Mouse (Mus musculus): ENCODE measurements around the gene Gjd3. TPM values are rescaled to one million over a fixed set of nuclear protein-coding genes. Genes with fewer than 3 reads are reported as not detected.

Gjd3 gene
- polyA plus RNA-seq, 1 experiment = 3.4 TPM

GRCm38 (mm10) chr11:98956340-98956739, 26.5 kb downstream of the Gjd3 start:
- no peak overlapping the region for H3K27ac ChIP-seq (ENCODE audit: insufficient read depth, low read length)
- TF ChIP-seq CTCF (IDR thresholded peaks at IDR 0.05; ENCODE audit: extremely low read depth, insufficient read depth, low read length) (no peak), POLR2A (IDR thresholded peaks at IDR 0.05; ENCODE audit: extremely low read depth, insufficient read depth, low read length) (no peak)
- no peak overlapping the region for H3K4me3 ChIP-seq (ENCODE audit: insufficient read depth, low read length)
- peaks cover 5% of the 10 kb centered on the region for H3K4me1 ChIP-seq (ENCODE audit: control insufficient read depth, insufficient read depth, low read length)

GRCm38 (mm10) chr11:98955707-98956235, 27.0 kb downstream of the Gjd3 start:
- H3K4me1 ChIP-seq (ENCODE audit: control insufficient read depth, insufficient read depth, low read length) = peaks cover 5% of the 10 kb centered on the region
- no peak for TF ChIP-seq POLR2A (IDR thresholded peaks at IDR 0.05; ENCODE audit: extremely low read depth, insufficient read depth, low read length)
- no peak for TF ChIP-seq CTCF (IDR thresholded peaks at IDR 0.05; ENCODE audit: extremely low read depth, insufficient read depth, low read length)
- no peak overlapping the region for H3K27ac ChIP-seq (ENCODE audit: insufficient read depth, low read length)
- no peak overlapping the region for H3K4me3 ChIP-seq (ENCODE audit: insufficient read depth, low read length)

GRCm38 (mm10) chr11:98954801-98955706, 27.8 kb downstream of the Gjd3 start:
- TF ChIP-seq CTCF (IDR thresholded peaks at IDR 0.05; ENCODE audit: extremely low read depth, insufficient read depth, low read length) = no peak
- no peak for TF ChIP-seq POLR2A (IDR thresholded peaks at IDR 0.05; ENCODE audit: extremely low read depth, insufficient read depth, low read length)
- no peak overlapping the region for H3K4me3 ChIP-seq (ENCODE audit: insufficient read depth, low read length)
- H3K4me1 ChIP-seq (ENCODE audit: control insufficient read depth, insufficient read depth, low read length) = peaks cover 5% of the 10 kb centered on the region
- H3K27ac ChIP-seq (ENCODE audit: insufficient read depth, low read length) = no peak overlapping the region

GRCm38 (mm10) chr11:98954373-98954772, 28.4 kb downstream of the Gjd3 start:
- no peak for TF ChIP-seq POLR2A (IDR thresholded peaks at IDR 0.05; ENCODE audit: extremely low read depth, insufficient read depth, low read length)
- no peak; the same call in 1 of the 2 replicates for TF ChIP-seq CTCF (IDR thresholded peaks at IDR 0.05; ENCODE audit: extremely low read depth, insufficient read depth, low read length)
- no peak overlapping the region for H3K27ac ChIP-seq (ENCODE audit: insufficient read depth, low read length)
- no peak overlapping the region for H3K4me3 ChIP-seq (ENCODE audit: insufficient read depth, low read length)
- peaks cover 5% of the 10 kb centered on the region for H3K4me1 ChIP-seq (ENCODE audit: control insufficient read depth, insufficient read depth, low read length)

- no peak overlapping the region for H3K27ac ChIP-seq (ENCODE audit: insufficient read depth, low read length)
- TF ChIP-seq POLR2A (IDR thresholded peaks at IDR 0.05; ENCODE audit: extremely low read depth, insufficient read depth, low read length) (no peak), CTCF (IDR thresholded peaks at IDR 0.05; ENCODE audit: extremely low read depth, insufficient read depth, low read length) (no peak)
- H3K4me3 ChIP-seq (ENCODE audit: insufficient read depth, low read length) = no peak overlapping the region
- H3K4me1 ChIP-seq (ENCODE audit: control insufficient read depth, insufficient read depth, low read length) = peaks cover 5% of the 10 kb centered on the region
Observed at GRCm38 (mm10) chr11:98953835-98954320, 28.9 kb downstream of the Gjd3 start.

- H3K4me1 ChIP-seq (ENCODE audit: control insufficient read depth, insufficient read depth, low read length) = peaks cover 5% of the 10 kb centered on the region
- H3K4me3 ChIP-seq (ENCODE audit: insufficient read depth, low read length) = no peak overlapping the region
- TF ChIP-seq POLR2A (IDR thresholded peaks at IDR 0.05; ENCODE audit: extremely low read depth, insufficient read depth, low read length) = no peak
- no peak for TF ChIP-seq CTCF (IDR thresholded peaks at IDR 0.05; ENCODE audit: extremely low read depth, insufficient read depth, low read length)
Observed at GRCm38 (mm10) chr11:98953361-98953760, 29.5 kb downstream of the Gjd3 start.

GRCm38 (mm10) chr11:98952736-98953135, 30.1 kb downstream of the Gjd3 start:
- Histone ChIP-seq H3K4me3 (ENCODE audit: insufficient read depth, low read length) (no peak overlapping the region), H3K4me1 (ENCODE audit: control insufficient read depth, insufficient read depth, low read length) (peaks cover 5% of the 10 kb centered on the region), H3K27ac (ENCODE audit: insufficient read depth, low read length) (no peak overlapping the region)
- TF ChIP-seq CTCF (IDR thresholded peaks at IDR 0.05; ENCODE audit: extremely low read depth, insufficient read depth, low read length) (no peak), POLR2A (IDR thresholded peaks at IDR 0.05; ENCODE audit: extremely low read depth, insufficient read depth, low read length) (no peak)

More at GRCm38 (mm10) chr11:98953361-98953760, 29.5 kb downstream of the Gjd3 start:
- H3K27ac ChIP-seq (ENCODE audit: insufficient read depth, low read length) = no peak overlapping the region

GRCm38 (mm10) chr11:98952111-98952510, 30.7 kb downstream of the Gjd3 start:
- peaks cover 5% of the 10 kb centered on the region for H3K4me1 ChIP-seq (ENCODE audit: control insufficient read depth, insufficient read depth, low read length)
- TF ChIP-seq POLR2A (IDR thresholded peaks at IDR 0.05; ENCODE audit: extremely low read depth, insufficient read depth, low read length) (no peak), CTCF (IDR thresholded peaks at IDR 0.05; ENCODE audit: extremely low read depth, insufficient read depth, low read length) (no peak)
- no peak overlapping the region for H3K27ac ChIP-seq (ENCODE audit: insufficient read depth, low read length)
- no peak overlapping the region for H3K4me3 ChIP-seq (ENCODE audit: insufficient read depth, low read length)

- TF ChIP-seq POLR2A (IDR thresholded peaks at IDR 0.05; ENCODE audit: extremely low read depth, insufficient read depth, low read length) = no peak
- TF ChIP-seq CTCF (IDR thresholded peaks at IDR 0.05; ENCODE audit: extremely low read depth, insufficient read depth, low read length) = no peak
- Histone ChIP-seq H3K27ac (ENCODE audit: insufficient read depth, low read length) (0 out of 2 replicates have a peak overlapping the region, but pooled peaks have one; percentile 18), H3K4me3 (ENCODE audit: insufficient read depth, low read length) (no peak overlapping the region), H3K4me1 (ENCODE audit: control insufficient read depth, insufficient read depth, low read length) (peaks cover 5% of the 10 kb centered on the region)
Observed at GRCm38 (mm10) chr11:98951026-98951906, 31.6 kb downstream of the Gjd3 start.

All from cortical plate, adult 2 months (tissue).